Mouse (Mus musculus) midbrain, embryonic 12.5 days (tissue): ENCODE results near the gene P2ry1. TPM values are rescaled to one million over a fixed set of nuclear protein-coding genes. Genes with fewer than 3 reads are reported as not detected.

Experiments
- ATAC-seq: fragments of 200-750 bp; cut with Nextera tagmentation; 2 replicates; pipeline ENCODE4 v1.8.0; 2017; ENCODE audit warnings: low read depth, moderate TSS enrichment, moderate library complexity; ENCODE audit not compliant: low FRiP score
- H3K27ac ChIP-seq: fragments of 300-500 bp; sonication (generic); replicated peaks from 2 replicates; pipeline ENCODE4 v1.5.1; 2016; ENCODE audit warnings: mild to moderate bottlenecking
- H3K27me3 ChIP-seq: fragments of 300-500 bp; sonication (generic); 2 replicates; pipeline ENCODE4 v1.6.1; 2016; ENCODE audit warnings: mild to moderate bottlenecking
- H3K36me3 ChIP-seq: fragments of 300-500 bp; sonication (generic); 2 replicates; pipeline ENCODE4 v1.6.1; 2016
- H3K4me1 ChIP-seq: fragments of 300-500 bp; sonication (generic); 2 replicates; pipeline ENCODE4 v1.6.1; 2016
- H3K4me2 ChIP-seq: fragments of 300-500 bp; sonication (generic); replicated peaks from 2 replicates; pipeline ENCODE4 v1.6.1; 2016; ENCODE audit warnings: mild to moderate bottlenecking, moderate library complexity
- H3K4me3 ChIP-seq: fragments of 300-500 bp; sonication (generic); 2 replicates; pipeline ENCODE4 v1.5.1; 2016; ENCODE audit warnings: mild to moderate bottlenecking
- H3K9ac ChIP-seq: fragments of 300-500 bp; sonication (generic); replicated peaks from 2 replicates; pipeline ENCODE4 v1.6.1; 2016; ENCODE audit warnings: mild to moderate bottlenecking, moderate library complexity
- H3K9me3 ChIP-seq: fragments of 300-500 bp; sonication (generic); 2 replicates; pipeline ENCODE4 v1.6.1; 2016; ENCODE audit warnings: mild to moderate bottlenecking
- WGBS: fragments of 180-500 bp; shearing (Covaris S2); methylation state at CpG from one replicate; pipeline ENCODE4 v1.1.7; 2016; 5-methylcytosine and 5-hydroxymethylcytosine counted together
- polyA plus RNA-seq: library from polyadenylated mRNA; unstranded; fragments of >200 nt; fragmentation: Nextera tagmentation; extraction: Ambion mirVana; gene quantifications from 2 replicates; pipeline ENCODE4 v1.2.1, GENCODE M21; 2016

P2ry1 gene
- polyA plus RNA-seq = 5.3 and 6.7 TPM in 2 replicates

GRCm38 (mm10) chr3:61002587-61003501, at the start of gene P2ry1:
Gene P2ry1, plus strand, starts transcription at chr3:61002795.
- Histone ChIP-seq H3K36me3 (no peaks in the 10 kb centered on the region), H3K4me2 (peak within 1 kb of the TSS; percentile 82), H3K4me3 (peak within 1 kb of the TSS; percentile 56), H3K4me1 (peaks cover 9% of the 10 kb centered on the region; the same call in 1 of the 2 replicates), H3K27me3 (peaks cover 26% of the 10 kb centered on the region), H3K9ac (peak within 1 kb of the TSS; percentile 47), H3K27ac (no peak within 1 kb of the TSS), H3K9me3 (no peaks in the 10 kb centered on the region)
- under 1% methylated on average over 89 of the region's 90 CpGs for WGBS
- peak; percentile 98 for ATAC-seq

- 83% methylated on average over 5 of the region's 5 CpGs for WGBS
- no peaks in the 10 kb centered on the region for H3K4me1 ChIP-seq
- no peaks in the 10 kb centered on the region for H3K9me3 ChIP-seq
- no peaks in the 10 kb centered on the region for H3K27me3 ChIP-seq
- H3K4me2 ChIP-seq = no peak overlapping the region
- no peaks in the 10 kb centered on the region for H3K36me3 ChIP-seq
- H3K9ac ChIP-seq = no peak overlapping the region
- no peak overlapping the region for H3K27ac ChIP-seq
- no peak overlapping the region for H3K4me3 ChIP-seq
- no peak for ATAC-seq
Observed at GRCm38 (mm10) chr3:60953199-60953736, 49.3 kb upstream of the P2ry1 start.

- H3K27ac ChIP-seq = no peak overlapping the region
- no peak overlapping the region for H3K4me3 ChIP-seq
- no peak overlapping the region for H3K9ac ChIP-seq
- 81% methylated on average over 2 of the region's 2 CpGs for WGBS
- H3K9me3 ChIP-seq = no peaks in the 10 kb centered on the region
- no peak overlapping the region for H3K4me2 ChIP-seq
- H3K36me3 ChIP-seq = no peaks in the 10 kb centered on the region
- H3K4me1 ChIP-seq = no peaks in the 10 kb centered on the region
- no peak for ATAC-seq
- no peaks in the 10 kb centered on the region for H3K27me3 ChIP-seq
Observed at GRCm38 (mm10) chr3:60954073-60954472, 48.5 kb upstream of the P2ry1 start.

- no peak overlapping the region for H3K27ac ChIP-seq
- H3K36me3 ChIP-seq = no peaks in the 10 kb centered on the region
- no peak overlapping the region for H3K9ac ChIP-seq
- no peak overlapping the region for H3K4me2 ChIP-seq
- H3K4me1 ChIP-seq = no peaks in the 10 kb centered on the region
- H3K27me3 ChIP-seq = no peaks in the 10 kb centered on the region
- no peaks in the 10 kb centered on the region for H3K9me3 ChIP-seq
- no peak for ATAC-seq
- 94% methylated on average over 2 of the region's 2 CpGs for WGBS
- no peak overlapping the region for H3K4me3 ChIP-seq
Observed at GRCm38 (mm10) chr3:60958769-60959168, 43.8 kb upstream of the P2ry1 start.

DNA sequence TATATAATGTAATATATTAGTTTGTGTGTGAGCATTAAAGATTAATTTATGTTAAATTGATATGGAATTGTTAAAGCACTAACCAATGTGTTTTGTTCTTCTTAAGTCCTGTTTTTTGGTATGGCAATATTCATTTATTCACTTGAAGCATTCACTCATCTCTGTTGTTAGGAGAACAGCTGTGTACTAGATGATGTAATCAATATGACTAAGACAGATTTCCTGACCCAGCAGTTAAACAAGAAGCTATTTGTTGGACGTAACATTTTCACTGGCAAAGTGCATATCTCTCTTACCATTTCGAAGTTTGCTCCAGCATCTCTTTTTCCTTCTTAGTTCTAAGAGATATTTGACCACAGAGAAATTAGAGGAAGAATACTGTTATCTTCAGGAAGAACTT, 37.5 kb upstream of the P2ry1 start:
- no peaks in the 10 kb centered on the region for H3K36me3 ChIP-seq
- 94% methylated on average over 2 of the region's 2 CpGs for WGBS
- no peak overlapping the region for H3K4me3 ChIP-seq
- no peaks in the 10 kb centered on the region for H3K27me3 ChIP-seq
- no peak for ATAC-seq
- H3K9ac ChIP-seq = no peak overlapping the region
- H3K9me3 ChIP-seq = no peaks in the 10 kb centered on the region
- no peak overlapping the region for H3K4me2 ChIP-seq
- H3K27ac ChIP-seq = no peak overlapping the region
- H3K4me1 ChIP-seq = no peaks in the 10 kb centered on the region

- Histone ChIP-seq H3K36me3 (no peaks in the 10 kb centered on the region), H3K9me3 (no peaks in the 10 kb centered on the region), H3K9ac (no peak overlapping the region), H3K4me3 (no peak overlapping the region), H3K27me3 (no peaks in the 10 kb centered on the region), H3K4me2 (no peak overlapping the region), H3K27ac (no peak overlapping the region), H3K4me1 (no peaks in the 10 kb centered on the region)
- WGBS = 83% methylated on average over 1 of the region's 1 CpGs
- ATAC-seq = no peak
Observed at GRCm38 (mm10) chr3:60974944-60975343, 27.7 kb upstream of the P2ry1 start.

GRCm38 (mm10) chr3:60982109-60982508, 20.5 kb upstream of the P2ry1 start:
- Histone ChIP-seq H3K4me1 (no peaks in the 10 kb centered on the region), H3K9me3 (no peaks in the 10 kb centered on the region), H3K4me3 (no peak overlapping the region), H3K27me3 (no peaks in the 10 kb centered on the region), H3K4me2 (no peak overlapping the region), H3K36me3 (no peaks in the 10 kb centered on the region), H3K9ac (no peak overlapping the region), H3K27ac (no peak overlapping the region)
- WGBS = 88% methylated on average over 3 of the region's 3 CpGs
- no peak for ATAC-seq

DNA sequence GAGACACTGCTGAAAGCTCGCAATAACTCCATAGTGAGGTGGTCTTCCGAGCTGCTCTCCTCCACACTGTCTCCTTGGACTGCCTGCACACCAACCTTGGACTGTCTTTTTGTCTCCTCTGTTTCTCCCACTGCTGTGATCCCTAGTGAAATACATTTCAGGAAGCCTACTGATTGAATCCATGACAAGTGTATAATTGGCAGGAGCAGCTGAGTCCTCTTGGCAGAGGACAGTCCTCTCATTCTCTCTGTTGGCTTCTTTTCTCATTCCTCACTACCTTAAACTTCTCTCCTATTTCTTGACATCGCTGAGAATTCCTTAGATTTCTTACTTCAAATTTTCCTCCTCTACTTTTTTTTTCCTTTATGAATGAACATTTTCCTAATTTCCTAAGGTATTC, 4.5 kb upstream of the P2ry1 start:
- Histone ChIP-seq H3K4me2 (no peak overlapping the region), H3K9ac (no peak overlapping the region), H3K4me3 (no peak overlapping the region), H3K27ac (no peak overlapping the region), H3K4me1 (no peaks in the 10 kb centered on the region), H3K9me3 (no peaks in the 10 kb centered on the region), H3K27me3 (peaks cover 10% of the 10 kb centered on the region), H3K36me3 (no peaks in the 10 kb centered on the region)
- no peak for ATAC-seq
- WGBS = 79% methylated on average over 3 of the region's 3 CpGs

GRCm38 (mm10) chr3:60999715-61000114, 2.9 kb upstream of the P2ry1 start:
- H3K27me3 ChIP-seq = peaks cover 23% of the 10 kb centered on the region
- no peak overlapping the region for H3K4me2 ChIP-seq
- H3K9ac ChIP-seq = no peak overlapping the region
- H3K27ac ChIP-seq = no peak overlapping the region
- H3K9me3 ChIP-seq = no peaks in the 10 kb centered on the region
- ATAC-seq = no peak
- no peak overlapping the region for H3K4me3 ChIP-seq
- H3K4me1 ChIP-seq = peaks cover 9% of the 10 kb centered on the region; the same call in 1 of the 2 replicates
- H3K36me3 ChIP-seq = no peaks in the 10 kb centered on the region

DNA sequence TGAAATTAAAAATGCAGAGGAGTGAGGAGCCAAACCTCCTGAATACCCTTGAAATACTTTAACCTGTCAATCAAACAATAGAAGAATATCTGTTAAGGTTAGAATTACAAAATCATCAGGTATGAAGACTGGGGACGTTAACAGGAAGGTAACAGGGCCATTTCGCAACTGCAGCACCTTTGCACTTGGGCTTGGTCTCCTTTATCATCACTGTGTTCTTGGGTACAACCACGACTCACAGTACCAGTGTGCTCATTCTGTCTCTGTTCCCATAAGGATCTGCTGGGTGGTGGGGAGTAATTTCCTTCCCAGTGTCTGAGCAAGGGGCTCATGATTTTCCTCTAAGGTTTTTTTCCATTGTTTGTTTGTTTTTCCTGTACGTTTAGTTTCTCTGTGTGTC, 1.8 kb upstream of the P2ry1 start:
- Histone ChIP-seq H3K27me3 (peaks cover 26% of the 10 kb centered on the region), H3K9ac (no peak overlapping the region), H3K9me3 (no peaks in the 10 kb centered on the region), H3K4me2 (no peak overlapping the region), H3K36me3 (no peaks in the 10 kb centered on the region), H3K4me1 (peaks cover 9% of the 10 kb centered on the region; the same call in 1 of the 2 replicates), H3K4me3 (no peak overlapping the region), H3K27ac (no peak overlapping the region)
- 71% methylated on average over 4 of the region's 4 CpGs for WGBS
- ATAC-seq = no peak

- Histone ChIP-seq H3K27ac (no peak overlapping the region), H3K27me3 (peaks cover 26% of the 10 kb centered on the region)
- ATAC-seq = peak; percentile 56; the same call in 1 of the 2 replicates
Observed at GRCm38 (mm10) chr3:61001852-61002586, 576 bp upstream of the P2ry1 start.

DNA sequence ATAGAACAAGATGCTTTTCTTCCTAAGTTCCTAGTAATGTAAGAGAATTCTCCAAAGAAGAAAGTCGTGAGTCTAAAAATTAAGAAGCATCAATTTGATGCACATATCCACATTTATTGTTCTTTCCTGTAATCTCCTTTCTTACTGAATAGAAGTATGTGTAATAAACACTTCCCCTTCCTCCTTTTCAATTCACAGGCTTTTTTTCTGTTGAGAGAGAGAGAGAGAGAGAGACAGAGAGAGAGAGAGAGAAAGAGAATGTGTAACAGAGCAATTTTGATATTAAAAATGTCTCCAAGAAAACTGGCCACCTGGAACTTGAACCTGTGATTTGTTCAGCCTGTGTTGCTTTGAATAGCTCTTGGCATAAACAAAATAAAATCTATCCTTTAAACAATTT, 2.0 kb downstream of the P2ry1 start:
- Histone ChIP-seq H3K27ac (no peak overlapping the region), H3K27me3 (peaks cover 26% of the 10 kb centered on the region), H3K9me3 (no peaks in the 10 kb centered on the region), H3K9ac (no peak overlapping the region), H3K4me3 (no peak overlapping the region), H3K4me1 (peaks cover 9% of the 10 kb centered on the region; the same call in 1 of the 2 replicates), H3K4me2 (no peak overlapping the region), H3K36me3 (no peaks in the 10 kb centered on the region)
- ATAC-seq = no peak
- 80% methylated on average over 1 of the region's 1 CpGs for WGBS

More at GRCm38 (mm10) chr3:61001852-61002586, 576 bp upstream of the P2ry1 start:
- no peaks in the 10 kb centered on the region for H3K9me3 ChIP-seq
- 5% methylated on average over 20 of the region's 20 CpGs for WGBS
- peak overlapping the region; percentile 82 for H3K4me2 ChIP-seq
- peak overlapping the region; percentile 56 for H3K4me3 ChIP-seq
- H3K36me3 ChIP-seq = no peaks in the 10 kb centered on the region
- H3K4me1 ChIP-seq = peaks cover 9% of the 10 kb centered on the region; the same call in 1 of the 2 replicates
- peak overlapping the region; percentile 47 for H3K9ac ChIP-seq
